Mouse (Mus musculus): ENCODE measurements around the gene Cep78.

Cep78 gene

DNA sequence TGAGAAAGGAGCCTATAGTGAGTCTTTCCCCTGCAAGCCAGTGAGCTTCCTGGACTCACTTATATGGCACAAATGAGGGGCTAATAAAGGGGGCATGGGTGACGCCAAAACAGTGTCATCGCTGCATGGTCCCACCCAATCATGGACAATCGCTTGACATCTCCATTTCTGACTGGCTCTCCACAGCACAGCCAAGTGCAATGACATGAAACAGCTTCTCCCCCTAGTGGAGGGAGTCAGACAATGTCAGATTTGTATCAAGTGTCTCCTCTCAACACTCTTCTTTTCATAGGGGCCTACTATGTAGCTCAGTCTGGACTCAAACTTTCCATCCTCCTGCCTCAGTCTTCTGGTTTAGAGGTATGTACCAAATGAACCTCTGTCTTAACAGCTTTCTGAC, 19.7 kb downstream of the Cep78 start:
- no peak for DNase-seq (ENCODE audit: low spot score)

DNA sequence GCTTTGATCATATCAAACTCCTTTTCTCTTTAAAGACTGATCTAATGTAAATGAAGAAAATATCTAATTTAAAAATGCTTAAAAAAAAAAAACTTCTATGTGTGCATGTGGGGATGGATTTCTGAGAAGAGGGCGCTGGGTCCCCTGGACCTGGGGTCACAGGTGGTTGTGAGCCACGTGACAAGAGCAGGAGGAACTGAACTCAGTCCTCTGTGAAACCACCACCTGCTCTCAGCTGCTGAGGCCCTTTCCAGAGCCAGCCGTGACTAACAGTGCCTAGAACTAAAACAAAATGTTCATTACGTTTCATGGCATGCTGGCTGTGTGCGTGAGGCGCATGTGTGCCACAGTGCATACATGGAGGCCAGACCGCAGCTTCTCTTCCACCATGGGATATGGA, 20.3 kb downstream of the Cep78 start:
- no peak for DNase-seq (ENCODE audit: low spot score)

DNA sequence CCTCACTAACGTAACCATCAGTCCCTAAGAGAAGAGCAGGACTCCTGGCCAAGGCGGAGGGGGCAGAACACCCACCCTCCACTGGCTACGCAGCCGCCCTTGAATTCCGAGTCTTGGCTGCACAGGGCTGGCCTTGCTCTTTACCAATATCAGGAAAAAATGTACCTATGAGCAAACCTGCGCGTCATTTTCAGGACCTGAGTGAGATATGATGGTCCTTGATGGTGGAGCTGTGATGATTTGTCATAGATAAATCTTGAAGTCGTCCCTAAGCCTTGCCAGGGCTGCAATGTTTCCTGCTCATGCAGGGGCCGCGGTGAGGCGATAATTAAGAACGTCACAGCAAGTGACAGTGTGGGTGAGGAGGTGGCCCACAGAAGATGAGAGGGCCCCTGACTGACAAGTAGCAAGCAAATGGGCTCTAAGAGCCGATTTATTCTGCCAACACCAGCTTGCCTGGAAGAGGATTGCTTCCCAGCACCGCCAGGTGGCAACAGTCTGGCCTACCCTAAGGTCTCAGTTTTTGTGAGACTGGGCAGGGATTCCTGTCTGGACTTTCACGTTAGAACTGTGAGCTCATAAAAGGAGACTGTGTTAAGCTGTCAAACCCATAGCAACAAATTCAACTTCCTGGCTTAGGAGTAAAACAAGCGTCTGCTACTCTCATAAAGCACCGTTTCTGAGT, 21.6 kb downstream of the Cep78 start:
- no peak for DNase-seq (ENCODE audit: low spot score)

DNA sequence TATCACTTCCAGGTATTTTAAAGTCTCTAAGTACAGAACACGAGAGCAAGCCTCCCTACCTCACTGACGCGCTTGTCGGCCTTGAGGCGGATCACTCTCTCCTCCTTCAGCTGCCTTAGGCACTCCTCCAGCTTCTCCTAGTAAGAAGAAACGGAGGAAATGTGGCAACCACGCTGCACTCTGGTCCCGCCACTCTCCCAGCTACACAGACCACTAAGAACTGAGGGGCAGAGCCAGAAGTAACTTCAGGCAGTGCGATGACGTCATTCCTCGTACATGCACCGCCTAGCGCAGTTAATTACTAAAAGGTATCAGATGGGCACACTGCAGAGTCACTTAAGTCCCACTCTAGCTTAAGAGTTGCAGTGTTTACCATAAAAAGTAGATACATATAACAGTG, 22.5 kb downstream of the Cep78 start:
- DNase-seq (ENCODE audit: low spot score) = no peak

DNA sequence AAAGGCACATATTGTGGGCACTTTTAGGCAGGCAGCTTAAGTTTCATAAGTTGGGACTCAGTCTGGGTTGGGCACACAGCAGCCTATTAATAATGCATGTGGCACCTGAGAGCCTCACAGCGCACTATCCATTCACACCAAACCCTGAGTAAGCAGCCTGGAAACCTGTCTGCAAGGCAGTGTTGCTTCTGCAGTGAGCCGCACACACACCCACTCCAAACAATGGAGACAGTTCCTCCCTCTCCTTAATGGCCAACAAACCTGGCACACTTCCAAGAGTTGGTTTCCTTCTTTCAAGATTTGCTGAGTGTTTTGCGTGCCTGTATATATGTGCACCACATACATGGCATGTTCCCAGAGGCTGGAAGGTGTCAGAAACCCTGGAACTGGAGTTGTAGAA, 34.6 kb downstream of the Cep78 start:
- DNase-seq (ENCODE audit: low spot score) = no peak

DNA sequence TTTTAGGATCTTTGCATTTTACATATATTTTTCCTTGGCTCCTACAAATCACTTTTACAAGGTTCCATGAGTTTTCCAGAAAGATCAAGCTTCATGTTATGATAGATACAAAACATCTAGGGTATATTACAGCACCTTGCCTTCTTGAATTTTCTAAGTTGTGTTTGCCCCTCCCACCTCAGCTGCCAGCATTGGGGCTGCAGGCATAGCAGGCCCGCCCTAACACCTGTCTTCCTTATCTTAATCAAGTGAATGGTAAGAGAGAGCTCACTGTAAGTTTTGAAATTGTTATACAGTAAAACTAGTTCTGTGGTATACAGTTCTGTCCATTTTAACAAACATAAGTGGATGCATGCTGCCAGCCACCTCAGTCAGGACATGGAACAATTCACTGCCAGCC, 35.9 kb downstream of the Cep78 start:
- DNase-seq (ENCODE audit: low spot score) = no peak

DNA sequence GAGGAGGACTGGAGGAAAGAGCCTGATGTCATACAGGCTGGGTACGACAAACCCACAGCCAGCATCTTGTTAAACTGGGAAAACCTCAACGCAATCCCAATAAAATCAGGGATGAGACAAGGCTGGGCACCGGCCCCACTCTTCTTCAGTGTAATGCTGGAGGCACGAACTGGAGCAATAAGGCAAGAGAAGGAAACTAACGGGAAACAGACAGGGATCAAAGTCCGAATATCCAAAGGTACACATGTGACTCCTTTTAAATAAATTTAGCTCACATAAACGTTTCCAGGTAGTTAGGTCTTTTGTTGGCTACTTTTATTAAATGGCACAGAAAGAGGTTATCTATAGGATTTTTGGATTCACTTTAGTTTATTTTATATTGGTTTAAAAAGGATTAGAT, 36.4 kb downstream of the Cep78 start:
- DNase-seq (ENCODE audit: low spot score) = no peak

DNA sequence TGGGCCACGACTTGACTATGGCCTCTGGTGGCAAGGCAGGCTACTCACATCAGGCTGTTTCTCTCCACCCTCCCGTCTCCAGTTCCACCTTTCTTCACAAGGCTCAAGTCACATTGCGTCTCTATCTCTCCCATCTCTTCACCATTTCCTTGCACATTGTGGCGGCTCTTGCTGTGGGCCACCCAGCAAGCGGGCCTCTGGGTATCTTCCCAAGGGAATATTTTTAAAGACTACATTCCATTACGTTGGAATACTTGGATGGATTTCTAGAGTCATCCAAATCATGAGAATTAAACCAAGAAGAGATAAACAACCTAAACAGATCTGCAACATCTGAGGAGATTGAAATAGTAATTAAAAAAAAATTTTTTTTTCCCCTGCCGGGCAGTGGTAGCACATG, 37.6 kb downstream of the Cep78 start, which contains the start of gene Psat1:
Gene Psat1, minus strand, starts transcription at position 101 of the 400 bp plus-strand sequence.
- no peak for DNase-seq (ENCODE audit: low spot score)

DNA sequence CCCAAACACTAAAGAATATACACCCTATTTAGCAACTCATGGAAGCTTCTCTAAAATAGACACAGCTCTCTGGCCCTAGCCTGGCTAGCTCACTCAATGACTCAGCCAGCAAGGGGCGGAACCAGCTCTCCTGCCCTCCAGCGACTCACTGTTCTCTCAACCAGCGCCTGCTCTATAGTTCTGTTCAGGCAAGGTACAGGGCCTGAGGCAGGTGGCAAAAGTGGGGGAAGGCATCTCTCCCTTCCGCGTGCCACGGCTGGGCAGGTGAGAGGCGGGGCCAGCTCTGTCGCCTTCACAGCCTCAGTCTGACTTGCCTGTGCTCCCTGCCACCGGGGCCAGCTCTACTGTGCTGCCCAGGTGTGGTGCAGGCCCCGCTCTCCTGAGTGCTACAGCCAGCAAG, 38.1 kb downstream of the Cep78 start:
- no peak for DNase-seq (ENCODE audit: low spot score)

DNA sequence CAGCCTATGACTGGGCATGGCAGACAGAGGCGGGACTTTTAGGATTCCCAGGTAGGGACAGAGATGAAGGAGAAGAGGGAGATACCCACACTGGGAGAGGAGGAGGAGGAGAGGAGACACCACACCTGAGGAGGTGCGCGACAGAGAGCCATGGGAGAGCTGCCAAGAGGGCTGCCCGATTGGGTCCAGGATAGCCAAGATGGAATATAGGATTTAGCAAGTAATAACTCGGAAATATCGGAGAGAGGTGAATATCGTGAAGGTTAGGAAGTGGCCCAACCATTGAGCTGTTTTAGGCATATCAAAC, 41.7 kb downstream of the Cep78 start:
- DNase-seq (ENCODE audit: low spot score) = no peak

DNA sequence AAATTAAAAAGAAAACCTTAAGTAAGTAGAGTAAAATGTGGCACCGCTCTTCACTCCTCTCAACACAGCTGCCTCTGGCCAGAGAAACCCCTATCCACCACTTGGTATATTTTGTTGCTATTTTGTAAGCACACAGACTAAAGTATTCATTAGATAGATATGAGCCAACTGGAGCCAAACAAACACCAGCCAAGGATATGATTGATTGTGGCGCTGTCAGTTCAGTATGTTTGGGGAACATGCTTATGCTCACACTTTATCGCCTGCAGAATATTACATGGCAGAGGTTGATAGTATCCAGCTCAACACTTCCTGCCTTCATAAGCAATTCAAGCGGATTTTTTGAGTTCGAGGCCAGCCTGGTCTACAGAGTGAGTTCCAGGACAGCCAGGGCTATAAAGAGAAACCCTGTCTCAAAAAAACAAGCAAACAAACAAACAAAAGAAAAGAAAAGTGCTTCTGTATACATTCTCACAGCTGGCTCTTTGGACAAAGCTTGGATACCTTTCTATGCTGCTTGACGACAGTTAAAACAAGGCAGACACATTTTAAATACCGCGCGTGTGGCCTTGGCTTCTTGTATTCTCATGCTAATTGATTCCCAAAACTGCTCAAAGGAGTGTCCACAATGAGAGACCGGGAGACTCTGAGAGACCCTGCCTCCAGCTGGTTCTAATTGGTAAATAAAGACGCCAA, 42.2 kb downstream of the Cep78 start:
- no peak for DNase-seq (ENCODE audit: low spot score)

DNA sequence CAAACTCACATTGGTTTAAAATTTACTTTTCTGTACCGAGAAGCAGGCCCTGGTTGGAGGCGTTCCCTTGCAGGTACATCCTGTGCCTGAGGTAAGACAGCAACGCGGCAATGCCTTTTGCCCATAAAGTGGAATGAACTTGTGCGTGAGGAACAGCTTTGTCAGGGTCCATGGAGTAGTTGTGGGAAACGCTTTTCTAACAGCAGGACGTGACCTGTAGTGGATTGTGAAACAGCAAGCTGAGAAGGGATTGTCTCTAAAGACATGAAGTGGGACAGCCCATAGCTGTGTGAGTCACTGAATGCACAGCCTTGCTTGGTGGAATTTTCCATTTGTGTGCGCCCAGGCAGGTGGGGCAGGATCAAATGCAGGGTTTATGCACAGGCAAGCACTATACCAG, 43.4 kb downstream of the Cep78 start:
- DNase-seq (ENCODE audit: low spot score) = no peak

DNA sequence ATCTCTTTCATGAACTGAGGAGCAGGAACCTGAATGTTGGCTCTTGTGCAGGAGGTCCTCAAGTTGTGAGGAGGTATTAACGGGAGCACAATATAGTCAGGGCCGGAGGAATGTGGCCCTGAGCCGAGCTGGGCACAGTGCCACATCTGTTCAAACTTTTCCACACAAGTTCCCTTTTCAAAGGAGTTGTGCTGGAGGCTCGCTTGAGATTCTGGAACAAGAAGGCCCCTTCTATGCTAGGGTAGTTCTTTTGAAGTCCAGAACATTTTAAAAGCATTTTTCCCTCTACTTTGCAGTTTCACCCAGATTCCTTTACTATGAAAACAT, 59.1 kb downstream of the Cep78 start:
- DNase-seq (ENCODE audit: low spot score) = peak; percentile 79

DNA sequence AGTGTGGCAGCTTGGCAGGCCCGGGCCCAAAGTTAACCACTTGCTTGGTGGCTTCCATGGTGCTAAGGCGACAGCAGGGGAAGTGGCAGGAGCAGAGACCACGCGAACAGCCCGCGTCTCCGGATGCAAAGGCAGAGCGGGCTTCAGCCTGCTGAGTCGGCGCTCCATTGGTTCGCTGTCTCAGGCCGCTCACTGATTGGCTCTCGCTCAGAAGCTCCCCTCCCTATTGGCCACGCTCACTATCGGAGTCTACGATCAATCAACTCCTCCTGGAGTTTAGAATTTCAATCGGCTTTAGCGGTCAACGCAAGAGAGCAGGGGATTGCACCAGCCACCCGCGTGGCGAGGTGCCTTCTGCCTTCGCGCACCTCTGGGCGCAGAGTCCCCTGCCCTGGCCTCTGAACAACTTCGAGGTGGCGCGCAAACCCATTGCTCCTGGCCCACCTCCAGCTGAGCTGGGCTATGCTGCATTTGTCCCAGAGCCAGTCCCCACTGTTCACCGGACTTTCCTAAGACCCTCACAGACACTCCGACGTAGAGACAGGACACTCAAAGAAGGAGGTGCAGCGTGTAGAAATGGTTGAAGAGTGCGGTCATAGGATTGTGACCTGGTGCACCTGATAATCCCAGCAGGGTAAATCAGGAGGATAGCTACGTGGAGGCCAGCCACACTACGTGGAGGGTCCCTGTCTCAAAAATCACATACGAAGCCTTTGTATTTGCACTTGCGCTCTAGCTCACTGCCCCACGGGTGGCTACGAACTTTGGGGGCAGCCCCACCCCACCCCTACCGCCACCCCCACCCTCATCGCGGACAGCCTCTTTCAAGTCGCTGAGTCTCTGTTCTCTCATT, 59.7 kb downstream of the Cep78 start:
- peak; percentile 81 for DNase-seq (ENCODE audit: low spot score)

DNA sequence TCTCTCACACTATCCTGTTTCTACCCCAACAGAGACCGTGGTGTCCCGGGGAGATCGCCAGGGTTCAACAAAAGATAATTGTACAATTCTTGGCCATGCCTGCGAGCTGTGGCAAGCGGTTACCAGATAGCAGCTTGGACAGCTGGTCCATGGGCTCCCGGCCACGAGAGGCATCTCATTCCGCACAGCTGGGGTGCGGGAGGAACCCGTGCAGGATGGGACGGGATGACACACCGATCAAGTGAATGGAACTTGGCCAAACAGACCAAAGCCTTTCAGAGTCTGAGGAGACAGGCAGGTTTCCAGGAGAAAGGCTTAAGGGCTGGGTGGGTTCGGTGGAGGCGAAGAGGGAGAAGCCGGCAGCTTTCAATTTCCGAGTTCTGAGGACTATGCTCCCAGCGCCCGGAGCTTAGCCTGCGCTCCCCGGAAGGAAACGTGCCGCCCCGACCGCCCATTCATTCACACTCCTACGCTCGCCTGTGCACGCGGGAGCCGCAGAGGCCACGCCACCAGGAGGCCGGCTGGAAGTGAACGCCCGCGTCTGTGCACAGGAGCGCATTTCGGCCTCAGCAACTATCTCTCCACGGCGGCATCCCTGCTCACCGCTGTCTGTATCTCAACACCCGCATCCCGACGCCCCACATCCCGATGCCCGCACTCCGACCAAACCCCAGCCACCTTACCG, 60.5 kb downstream of the Cep78 start:
- peak; percentile 51 for DNase-seq (ENCODE audit: low spot score)

DNA sequence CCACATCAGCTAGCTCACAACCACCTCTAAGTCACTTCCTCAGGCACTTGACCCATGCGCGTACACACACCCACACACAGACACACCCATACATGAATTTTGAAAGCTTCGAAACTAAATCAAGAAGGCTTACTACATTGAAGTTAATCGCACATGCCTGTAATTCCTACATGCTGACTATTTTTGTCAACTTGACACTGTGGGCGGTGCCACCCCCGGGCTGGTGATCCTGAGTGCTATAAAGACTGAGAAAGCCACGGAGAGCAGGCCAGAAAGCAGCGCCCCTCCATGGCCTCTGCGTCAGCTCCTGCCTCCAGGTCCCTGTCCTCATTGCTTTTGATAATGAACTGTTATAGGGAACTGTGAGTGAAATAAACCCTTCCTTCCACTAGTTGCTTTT, 61.4 kb downstream of the Cep78 start:
- no peak for DNase-seq (ENCODE audit: low spot score)

DNA sequence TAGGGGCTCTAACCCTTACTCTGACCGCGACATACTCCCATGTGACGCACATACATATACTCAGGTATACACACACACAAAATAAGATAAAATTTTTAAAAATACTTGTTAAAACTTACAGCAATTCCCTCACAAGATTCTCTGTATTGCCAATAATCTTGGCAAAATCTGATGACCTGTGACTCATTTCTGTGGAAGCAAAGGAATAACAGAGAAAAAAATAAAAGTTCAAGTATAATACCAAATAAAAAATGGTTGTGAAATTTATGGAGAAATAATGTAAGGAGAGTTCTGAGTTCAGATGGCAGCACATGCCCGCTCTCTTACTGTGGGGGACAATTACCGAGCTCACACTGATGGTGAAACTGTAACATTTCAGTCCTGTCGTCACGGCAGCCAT, 65.5 kb downstream of the Cep78 start:
- no peak for DNase-seq (ENCODE audit: low spot score)

DNA sequence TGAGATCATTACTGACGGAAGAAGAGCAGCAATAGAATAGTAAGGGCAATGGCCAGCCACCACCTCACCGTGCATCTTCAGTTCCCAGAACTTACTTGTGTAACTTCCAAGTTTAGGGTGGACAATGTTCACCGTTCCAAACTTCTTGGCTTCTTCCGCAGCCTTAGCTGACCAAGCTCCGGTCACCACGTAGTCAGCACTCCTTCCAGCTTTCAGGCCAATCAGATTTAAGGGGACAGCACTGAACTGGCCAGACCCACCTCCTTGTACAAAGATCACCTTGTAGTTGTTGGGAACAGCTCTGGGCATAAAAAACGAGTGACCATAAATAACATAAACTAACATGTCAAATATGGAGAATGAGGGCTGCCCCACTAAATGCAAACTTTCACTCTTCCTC, 66.7 kb downstream of the Cep78 start:
- DNase-seq (ENCODE audit: low spot score) = no peak

DNA sequence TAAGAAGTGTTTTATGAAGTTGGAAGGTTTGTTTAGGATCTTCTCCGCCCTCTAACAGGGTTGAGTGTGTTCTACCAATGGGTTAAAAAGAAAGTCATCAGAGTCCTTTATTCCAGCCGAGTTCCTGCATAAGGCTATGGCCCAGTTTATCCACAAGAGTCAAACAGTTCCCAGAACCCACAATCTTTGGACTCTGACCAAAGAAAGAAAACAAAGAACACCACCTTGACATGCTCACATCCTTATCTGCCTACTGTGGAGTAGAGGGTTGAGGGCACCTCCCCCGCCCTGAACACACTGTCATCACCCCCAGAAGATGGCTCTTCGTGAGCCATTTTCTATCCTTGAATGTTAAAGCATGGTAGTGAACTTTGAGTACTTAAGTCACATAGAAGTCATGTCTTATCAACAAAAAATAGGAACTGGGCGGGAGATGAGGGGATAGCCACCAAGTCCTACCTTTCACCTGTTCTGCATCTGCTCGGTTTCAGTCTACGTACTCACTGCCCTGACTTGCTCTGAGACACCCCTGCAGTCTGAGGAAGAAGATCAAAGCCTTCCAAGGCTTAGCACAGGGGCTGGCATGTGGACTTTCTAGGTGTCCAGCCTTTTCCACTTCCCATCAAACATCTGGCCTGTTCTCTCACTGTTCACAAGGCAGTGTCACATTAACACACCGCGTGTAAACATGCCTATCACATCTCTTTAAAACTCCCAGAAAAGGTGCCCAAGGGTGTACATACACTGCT, 71.4 kb downstream of the Cep78 start:
- no peak for DNase-seq (ENCODE audit: low spot score)

DNA sequence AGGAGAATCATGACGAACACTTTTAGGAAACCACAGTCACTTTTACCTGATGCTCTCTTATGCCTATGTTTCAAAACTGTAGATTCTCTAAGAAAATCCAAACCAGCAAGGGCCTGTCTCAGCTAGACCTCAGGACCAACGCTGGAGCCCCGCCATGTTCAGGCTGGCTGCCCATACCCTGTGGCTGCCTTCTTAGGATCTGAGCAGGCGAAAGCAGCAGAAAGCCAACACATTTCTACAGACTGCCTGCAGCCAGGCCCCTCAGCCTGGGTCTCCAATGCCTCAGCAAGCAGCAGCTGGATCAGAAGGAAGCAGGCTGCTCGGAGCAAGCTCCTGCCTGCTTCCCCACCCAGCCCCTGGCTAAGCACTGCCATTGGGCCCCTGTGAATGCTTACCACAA, 73.3 kb downstream of the Cep78 start:
- DNase-seq (ENCODE audit: low spot score) = no peak

DNA sequence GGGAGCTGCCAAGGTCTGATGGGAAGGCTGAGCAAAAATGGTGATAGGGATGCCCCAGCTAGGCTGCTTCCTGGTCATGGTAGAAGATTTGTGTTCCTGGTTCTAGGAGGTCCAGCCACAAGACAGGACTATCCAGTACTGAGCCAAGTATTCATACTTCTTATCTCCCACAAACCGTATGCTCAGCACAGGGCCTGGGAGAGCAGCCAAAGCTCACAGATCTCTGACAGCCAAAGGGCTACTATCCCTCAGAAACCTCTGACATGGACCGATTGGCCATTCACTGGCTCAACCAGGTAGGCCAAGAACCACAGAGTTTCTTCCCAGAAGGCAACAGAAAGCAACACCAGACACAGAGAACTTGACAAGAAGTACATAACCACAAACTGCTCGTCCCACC, 73.8 kb downstream of the Cep78 start:
- peak; percentile 19 for DNase-seq (ENCODE audit: low spot score)

DNA sequence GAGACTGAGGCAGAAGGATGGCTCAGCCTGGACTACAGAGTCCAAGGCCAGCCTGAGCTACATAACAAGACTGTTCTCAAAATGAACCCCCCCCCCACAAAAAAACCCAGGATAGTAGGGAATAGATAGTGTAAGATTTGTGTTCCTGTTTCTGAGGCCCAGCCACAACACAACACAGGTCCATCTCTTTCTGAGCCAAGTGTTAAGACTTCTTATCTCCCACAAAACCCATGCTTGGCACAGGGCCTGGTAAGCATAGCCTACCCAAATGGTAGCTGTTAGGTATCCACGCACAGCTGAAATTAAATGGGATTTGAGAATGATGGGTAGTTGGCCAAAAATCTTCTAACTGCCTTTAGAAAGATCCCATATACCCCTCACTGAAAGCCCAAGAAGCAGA, 74.3 kb downstream of the Cep78 start:
- no peak for DNase-seq (ENCODE audit: low spot score)

All from ovary, postnatal 36 days (tissue).